ENCODE assay signal across 8 mouse cellular contexts in the genomic region with DNA sequence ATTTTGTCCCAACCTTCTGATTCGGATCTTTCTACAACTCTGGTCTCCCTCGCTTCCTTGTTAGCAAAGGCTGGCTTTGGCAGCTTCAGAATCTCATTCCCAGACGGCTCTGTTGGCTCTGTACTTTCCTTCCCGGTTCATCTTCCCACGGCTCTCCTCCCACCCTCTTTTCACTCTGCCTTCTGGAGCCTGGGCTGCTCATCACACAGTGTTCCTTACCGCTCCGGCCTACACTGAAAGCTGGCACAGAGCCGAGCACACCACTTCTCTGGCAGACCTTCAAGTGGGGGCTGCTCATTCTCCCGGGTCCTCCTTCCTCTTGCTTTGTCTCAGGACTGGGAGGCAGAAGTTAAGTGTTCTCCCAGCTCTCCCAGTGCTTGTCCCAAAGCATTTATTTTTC. TPM values are rescaled to one million over a fixed set of nuclear protein-coding genes. Genes with fewer than 3 reads are reported as not detected.
DNase-seq lines count a peak whose midpoint lies in the region; ATAC-seq and TF ChIP-seq lines count a peak whose summit lies in the region.

No protein-coding gene starts in this region.

- 0 out of 2 replicates have a peak overlapping the region, but pooled peaks have one; percentile 70 for H3K4me3 ChIP-seq in forebrain, embryonic 12.5 days (replicated peaks)
- no peak overlapping the region for H3K4me3 ChIP-seq in forebrain, embryonic 10.5 days
- no peak overlapping the region for H3K4me3 ChIP-seq in CH12.LX (replicated peaks in 1 of 3; ENCODE audit: low read depth in 2 of 3, low read length in 2 of 3, poor library complexity in 1 of 3)
- H3K4me3 ChIP-seq in forebrain, postnatal 0 days (ENCODE audit: low read depth, low read length), result no peak overlapping the region
- no peak overlapping the region for H3K4me3 ChIP-seq in hindbrain, postnatal 0 days (ENCODE audit: low read length)
- H3K4me3 ChIP-seq in limb, embryonic 15.5 days, result no peak overlapping the region

- peaks cover 21% of the 10 kb centered on the region for H3K4me1 ChIP-seq in forebrain, embryonic 12.5 days
- H3K4me1 ChIP-seq in forebrain, embryonic 10.5 days, result peaks cover 22% of the 10 kb centered on the region
- peaks cover 3 to 22% of the 10 kb centered on the region in 2 experiments; a peak in 3 of 4 replicates for H3K4me1 ChIP-seq in CH12.LX (ENCODE audit: control insufficient read depth in 1 of 2, insufficient read depth in 2 of 2)
- H3K4me1 ChIP-seq in forebrain, postnatal 0 days (ENCODE audit: insufficient read depth), result peaks cover 10% of the 10 kb centered on the region; the same call in 1 of the 2 replicates
- H3K4me1 ChIP-seq in hindbrain, postnatal 0 days (ENCODE audit: insufficient read depth, low read length), result 0 out of 2 replicates have a peak, but pooled peaks cover 7% of the 10 kb centered on the region
- peaks cover 17% of the 10 kb centered on the region for H3K4me1 ChIP-seq in limb, embryonic 15.5 days

- WGBS in forebrain, embryonic 12.5 days, result 88% methylated on average over 9 of the region's 9 CpGs
- 91% methylated on average over 9 of the region's 9 CpGs for WGBS in forebrain, embryonic 10.5 days
- WGBS in forebrain, postnatal 0 days, result 50% methylated on average over 9 of the region's 9 CpGs
- 43% methylated on average over 9 of the region's 9 CpGs for WGBS in hindbrain, postnatal 0 days
- 76% methylated on average over 9 of the region's 9 CpGs for WGBS in limb, embryonic 15.5 days

- no peak overlapping the region for H3K4me2 ChIP-seq in forebrain, embryonic 12.5 days
- H3K4me2 ChIP-seq in CH12.LX (ENCODE audit: insufficient read depth, low read depth, poor library complexity, severe bottlenecking), result peak overlapping the region; percentile 90; the same call in 1 of the 2 replicates
- peak overlapping the region; percentile 60; the same call in 1 of the 2 replicates for H3K4me2 ChIP-seq in forebrain, postnatal 0 days (ENCODE audit: low read depth)
- peak overlapping the region; percentile 79 for H3K4me2 ChIP-seq in hindbrain, postnatal 0 days (ENCODE audit: low read depth, low read length)
- H3K4me2 ChIP-seq in limb, embryonic 15.5 days, result 0 out of 2 replicates have a peak overlapping the region, but pooled peaks have one; percentile 56

- no peaks in the 10 kb centered on the region for H3K27me3 ChIP-seq in forebrain, embryonic 12.5 days
- H3K27me3 ChIP-seq in forebrain, embryonic 10.5 days (ENCODE audit: poor library complexity, severe bottlenecking), result no peaks in the 10 kb centered on the region
- H3K27me3 ChIP-seq in CH12.LX (replicated peaks), result no peaks in the 10 kb centered on the region
- no peaks in the 10 kb centered on the region for H3K27me3 ChIP-seq in forebrain, postnatal 0 days (ENCODE audit: insufficient read depth, low read length)
- H3K27me3 ChIP-seq in hindbrain, postnatal 0 days (ENCODE audit: insufficient read depth, low read length), result no peaks in the 10 kb centered on the region
- no peaks in the 10 kb centered on the region for H3K27me3 ChIP-seq in limb, embryonic 15.5 days

- dilution Hi-C loops in CH12.LX (cut with MboI; ENCODE audit: extremely low pct_ligation_motif_present, extremely low pct_unique_long_range_greater_than_20kb, low sequenced_read_pairs), result no loop called here

- TF ChIP-seq POLR2A in CH12.LX (IDR thresholded peaks at IDR 0.05; ENCODE audit: low read depth, low read length), result no peak

- TF ChIP-seq RAD21 in CH12.LX (IDR thresholded peaks at IDR 0.05; ENCODE audit: low read depth, low read length), result no peak

- H3K9ac ChIP-seq in forebrain, embryonic 12.5 days, result no peak overlapping the region
- H3K9ac ChIP-seq in CH12.LX (ENCODE audit: insufficient read depth, low read depth), result no peak overlapping the region
- no peak overlapping the region for H3K9ac ChIP-seq in forebrain, postnatal 0 days
- H3K9ac ChIP-seq in hindbrain, postnatal 0 days (replicated peaks; ENCODE audit: low read length), result no peak overlapping the region
- no peak overlapping the region for H3K9ac ChIP-seq in limb, embryonic 15.5 days

- ATAC-seq in forebrain, embryonic 12.5 days (ENCODE audit: low FRiP score), result no peak
- no peak for ATAC-seq in forebrain, postnatal 0 days
- no peak for ATAC-seq in hindbrain, postnatal 0 days
- ATAC-seq in limb, embryonic 15.5 days (ENCODE audit: insufficient number of reproducible peaks, low FRiP score, low TSS enrichment, low read depth), result no peak

- H3K27ac ChIP-seq in forebrain, embryonic 12.5 days, result no peak overlapping the region
- H3K27ac ChIP-seq in forebrain, embryonic 10.5 days, result no peak overlapping the region
- no peak overlapping the region for H3K27ac ChIP-seq in CH12.LX (ENCODE audit: insufficient read depth, low read depth)
- no peak overlapping the region for H3K27ac ChIP-seq in forebrain, postnatal 0 days (ENCODE audit: low read depth, low read length)
- H3K27ac ChIP-seq in hindbrain, postnatal 0 days, result no peak overlapping the region
- H3K27ac ChIP-seq in limb, embryonic 15.5 days, result no peak overlapping the region

- TF ChIP-seq CTCF in CH12.LX (conservative IDR thresholded peaks at IDR 0.05 in 1 of 2, IDR thresholded peaks at IDR 0.05 in 1 of 2; ENCODE audit: low read depth in 2 of 2, low read length in 2 of 2), result no peak
- no peak for TF ChIP-seq CTCF in forebrain, postnatal 0 days (IDR thresholded peaks at IDR 0.05; ENCODE audit: low read depth)
- no peak for TF ChIP-seq CTCF in hindbrain, postnatal 0 days (IDR thresholded peaks at IDR 0.05; ENCODE audit: low read depth)

- H3K79me2 ChIP-seq in CH12.LX (replicated peaks; ENCODE audit: control insufficient read depth, extremely low read depth, insufficient read depth, poor library complexity, severe bottlenecking), result peaks cover 25% of the 10 kb centered on the region

- in situ Hi-C loops in CH12.LX (cut with MboI; ENCODE audit: low pct_ligation_motif_present, low pct_unique_long_range_greater_than_20kb, low sequenced_read_pairs), result no loop called here

- H3K36me3 ChIP-seq in forebrain, embryonic 12.5 days (replicated peaks), result peaks cover 14% of the 10 kb centered on the region; the same call in 1 of the 2 replicates
- peaks cover 56% of the 10 kb centered on the region for H3K36me3 ChIP-seq in forebrain, embryonic 10.5 days (replicated peaks)
- peaks cover 6 to 36% of the 10 kb centered on the region in 2 experiments for H3K36me3 ChIP-seq in CH12.LX (replicated peaks in 1 of 2; ENCODE audit: control insufficient read depth in 1 of 2, insufficient read depth in 1 of 2, low read length in 1 of 2)
- H3K36me3 ChIP-seq in forebrain, postnatal 0 days (ENCODE audit: insufficient read depth), result 0 out of 2 replicates have a peak, but pooled peaks cover 5% of the 10 kb centered on the region
- peaks cover 3% of the 10 kb centered on the region; the same call in 1 of the 2 replicates for H3K36me3 ChIP-seq in hindbrain, postnatal 0 days (ENCODE audit: insufficient read depth, low read length)
- H3K36me3 ChIP-seq in limb, embryonic 15.5 days, result peaks cover 18% of the 10 kb centered on the region

- no peaks in the 10 kb centered on the region for H3K9me3 ChIP-seq in forebrain, embryonic 12.5 days
- no peaks in the 10 kb centered on the region for H3K9me3 ChIP-seq in forebrain, embryonic 10.5 days
- H3K9me3 ChIP-seq in CH12.LX (replicated peaks; ENCODE audit: low read length), result no peaks in the 10 kb centered on the region
- H3K9me3 ChIP-seq in forebrain, postnatal 0 days (ENCODE audit: low read length), result no peaks in the 10 kb centered on the region
- no peaks in the 10 kb centered on the region for H3K9me3 ChIP-seq in hindbrain, postnatal 0 days (ENCODE audit: low read length)
- no peaks in the 10 kb centered on the region for H3K9me3 ChIP-seq in limb, embryonic 15.5 days

- DNase-seq in forebrain, embryonic 10.5 days (ENCODE audit: extremely low spot score, low spot score), result no peak
- no peak for DNase-seq in CH12.LX (ENCODE audit: extremely low read depth)
- peak; percentile 37 for DNase-seq in forebrain, postnatal 0 days
- peak; percentile 5 for DNase-seq in hindbrain, postnatal 0 days (ENCODE audit: low spot score)
- no peak for DNase-seq in c-Kit-positive CD71-positive TER-119-positive erythroid progenitor cells, embryonic 14.5 days (ENCODE audit: low spot score)
- no peak for DNase-seq in lung, postnatal 10 days

- no peak for TF ChIP-seq EP300 in CH12.LX (IDR thresholded peaks at IDR 0.05; ENCODE audit: low read length)

RNA-seq across cellular contexts. Expression of a gene that starts 1.6 kb away (rescaled TPM):
- polyA plus RNA-seq in forebrain, embryonic 12.5 days (2016; fragmentation: Nextera tagmentation; extraction: Ambion mirVana), result 12.5 and 13.0 TPM in 2 replicates
- polyA plus RNA-seq in forebrain, embryonic 10.5 days (2016; fragmentation: Nextera tagmentation; extraction: Ambion mirVana), result 9.8 and 12.2 TPM in 2 replicates
- total RNA-seq in CH12.LX (2012; rRNA removed) (4.7 and 5.1 TPM in 2 replicates), CH12.LX (2014; rRNA removed) (4.0 and 4.3 TPM in 2 replicates)
- 1.6 and 2.3 TPM in 2 replicates for polyA plus RNA-seq in CH12.LX (2012; ENCODE audit: insufficient read length, low read depth)
- total RNA-seq in forebrain, postnatal 0 days (2014; rRNA removed), result 9.2 and 11.3 TPM in 2 replicates
- 3.7 and 4.1 TPM in 2 replicates for polyA plus RNA-seq in forebrain, postnatal 0 days (2015; fragmentation: Nextera tagmentation; extraction: Ambion mirVana)
- total RNA-seq in hindbrain, postnatal 0 days (2014; rRNA removed), result 5.1 and 5.2 TPM in 2 replicates
- 5.1 and 5.4 TPM in 2 replicates for polyA plus RNA-seq in hindbrain, postnatal 0 days (2015; fragmentation: Nextera tagmentation; extraction: Ambion mirVana)
- polyA plus RNA-seq in limb, embryonic 15.5 days (2015; fragmentation: Nextera tagmentation; extraction: Ambion mirVana), result 10.1 and 11.2 TPM in 2 replicates

RNA-seq across cellular contexts. Expression of a gene that starts 1.7 kb away (rescaled TPM):
- polyA plus RNA-seq in forebrain, embryonic 12.5 days (2016; fragmentation: Nextera tagmentation; extraction: Ambion mirVana), result 89.0 and 90.7 TPM in 2 replicates
- polyA plus RNA-seq in forebrain, embryonic 10.5 days (2016; fragmentation: Nextera tagmentation; extraction: Ambion mirVana), result 87.7 and 89.3 TPM in 2 replicates
- total RNA-seq in CH12.LX (2012; rRNA removed) (23.4 and 29.9 TPM in 2 replicates), CH12.LX (2014; rRNA removed) (42.9 and 46.2 TPM in 2 replicates)
- 63.3 and 63.8 TPM in 2 replicates for polyA plus RNA-seq in CH12.LX (2012; ENCODE audit: insufficient read length, low read depth)
- total RNA-seq in forebrain, postnatal 0 days (2014; rRNA removed), result 49.3 and 55.2 TPM in 2 replicates
- polyA plus RNA-seq in forebrain, postnatal 0 days (2015; fragmentation: Nextera tagmentation; extraction: Ambion mirVana), result 74.1 and 74.6 TPM in 2 replicates
- total RNA-seq in hindbrain, postnatal 0 days (2014; rRNA removed), result 22.9 and 27.3 TPM in 2 replicates
- 67.0 and 68.0 TPM in 2 replicates for polyA plus RNA-seq in hindbrain, postnatal 0 days (2015; fragmentation: Nextera tagmentation; extraction: Ambion mirVana)
- polyA plus RNA-seq in limb, embryonic 15.5 days (2015; fragmentation: Nextera tagmentation; extraction: Ambion mirVana), result 72.3 and 72.5 TPM in 2 replicates

RNA-seq across cellular contexts. Expression of a gene that starts 16.2 kb away (rescaled TPM):
- 0.22 TPM in 1 of 2 replicates, not detected in the other for polyA plus RNA-seq in forebrain, embryonic 12.5 days (2016; fragmentation: Nextera tagmentation; extraction: Ambion mirVana)
- 0.24 and 0.36 TPM in 2 replicates for polyA plus RNA-seq in forebrain, embryonic 10.5 days (2016; fragmentation: Nextera tagmentation; extraction: Ambion mirVana)
- total RNA-seq in CH12.LX (2012; rRNA removed) (0.04 TPM in 1 of 2 replicates, not detected in the other), CH12.LX (2014; rRNA removed) (0.18 TPM in 1 of 2 replicates, not detected in the other)
- 0.19 TPM in 1 of 2 replicates, not detected in the other for polyA plus RNA-seq in CH12.LX (2012; ENCODE audit: insufficient read length, low read depth)
- not detected in 2 replicates for total RNA-seq in forebrain, postnatal 0 days (2014; rRNA removed)
- polyA plus RNA-seq in forebrain, postnatal 0 days (2015; fragmentation: Nextera tagmentation; extraction: Ambion mirVana), result 0.10 TPM in 1 of 2 replicates, not detected in the other
- not detected in 2 replicates for total RNA-seq in hindbrain, postnatal 0 days (2014; rRNA removed)
- polyA plus RNA-seq in hindbrain, postnatal 0 days (2015; fragmentation: Nextera tagmentation; extraction: Ambion mirVana), result not detected in 2 replicates
- 0.12 TPM in 1 of 2 replicates, not detected in the other for polyA plus RNA-seq in limb, embryonic 15.5 days (2015; fragmentation: Nextera tagmentation; extraction: Ambion mirVana)

RNA-seq across cellular contexts. Expression of a gene that starts 26.8 kb away (rescaled TPM):
- polyA plus RNA-seq in forebrain, embryonic 12.5 days (2016; fragmentation: Nextera tagmentation; extraction: Ambion mirVana), result 0.32 TPM in 1 of 2 replicates, not detected in the other
- polyA plus RNA-seq in forebrain, embryonic 10.5 days (2016; fragmentation: Nextera tagmentation; extraction: Ambion mirVana), result not detected in 2 replicates
- total RNA-seq in CH12.LX (2012; rRNA removed), result not detected in 2 replicates
- not detected in 2 replicates for total RNA-seq in CH12.LX (2014; rRNA removed)
- polyA plus RNA-seq in CH12.LX (2012; ENCODE audit: insufficient read length, low read depth), result not detected in 2 replicates
- total RNA-seq in forebrain, postnatal 0 days (2014; rRNA removed), result 0.46 and 0.57 TPM in 2 replicates
- 0.27 and 0.39 TPM in 2 replicates for polyA plus RNA-seq in forebrain, postnatal 0 days (2015; fragmentation: Nextera tagmentation; extraction: Ambion mirVana)
- total RNA-seq in hindbrain, postnatal 0 days (2014; rRNA removed), result 0.26 and 0.97 TPM in 2 replicates
- 0.59 TPM in 2 replicates for polyA plus RNA-seq in hindbrain, postnatal 0 days (2015; fragmentation: Nextera tagmentation; extraction: Ambion mirVana)
- polyA plus RNA-seq in limb, embryonic 15.5 days (2015; fragmentation: Nextera tagmentation; extraction: Ambion mirVana), result 0.20 and 0.86 TPM in 2 replicates

RNA-seq across cellular contexts. Expression of a gene that starts 48.9 kb away (rescaled TPM):
- 0.45 TPM in 1 of 2 replicates, not detected in the other for polyA plus RNA-seq in forebrain, embryonic 12.5 days (2016; fragmentation: Nextera tagmentation; extraction: Ambion mirVana)
- polyA plus RNA-seq in forebrain, embryonic 10.5 days (2016; fragmentation: Nextera tagmentation; extraction: Ambion mirVana), result not detected in 2 replicates
- not detected in 2 replicates for total RNA-seq in CH12.LX (2012; rRNA removed)
- total RNA-seq in CH12.LX (2014; rRNA removed), result not detected in 2 replicates
- polyA plus RNA-seq in CH12.LX (2012; ENCODE audit: insufficient read length, low read depth), result not detected in 2 replicates
- total RNA-seq in forebrain, postnatal 0 days (2014; rRNA removed), result 0.43 TPM in 1 of 2 replicates, not detected in the other
- polyA plus RNA-seq in forebrain, postnatal 0 days (2015; fragmentation: Nextera tagmentation; extraction: Ambion mirVana), result not detected in 2 replicates
- total RNA-seq in hindbrain, postnatal 0 days (2014; rRNA removed), result not detected in 2 replicates
- not detected in 2 replicates for polyA plus RNA-seq in hindbrain, postnatal 0 days (2015; fragmentation: Nextera tagmentation; extraction: Ambion mirVana)
- polyA plus RNA-seq in limb, embryonic 15.5 days (2015; fragmentation: Nextera tagmentation; extraction: Ambion mirVana), result not detected in 2 replicates

Comparison
In these comparisons a context has a peak if more than half of its experiments do, and no peak if none do; other contexts are left out.
1. DNase-seq: peak in forebrain, postnatal 0 days (single experiment) and hindbrain, postnatal 0 days (single experiment); none in forebrain, embryonic 10.5 days (single experiment), CH12.LX (single experiment), c-Kit-positive CD71-positive TER-119-positive erythroid progenitor cells, embryonic 14.5 days (single experiment) and lung, postnatal 10 days (single experiment).